Mouse (Mus musculus): ENCODE measurements around the gene Pdyn. TPM values are rescaled to one million over a fixed set of nuclear protein-coding genes. Genes with fewer than 3 reads are reported as not detected.

Pdyn gene
- polyA plus RNA-seq, 1 experiment from 2014 or later = 1.9 TPM

Other genes with a start within 250 kb of the Pdyn start
- not detected in 2 replicates for gene F830045P16Rik, start 163.2 kb downstream of the Pdyn start, polyA plus RNA-seq (2014; fragmentation: Nextera tagmentation; extraction: Ambion mirVana)
- gene Sirpa, start 107.0 kb downstream of the Pdyn start, polyA plus RNA-seq (2014; fragmentation: Nextera tagmentation; extraction: Ambion mirVana) = 17.2 and 18.4 TPM in 2 replicates
- 14.3 and 15.6 TPM in 2 replicates for gene Stk35, start 100.7 kb upstream of the Pdyn start, polyA plus RNA-seq (2014; fragmentation: Nextera tagmentation; extraction: Ambion mirVana)

Data from hindbrain, embryonic 11.5 days (tissue).